Mouse (Mus musculus) liver, postnatal 0 days (tissue): ENCODE measurements around the gene Bicc1.

ENCODE experiments used
- CTCF ChIP-seq: sonication (generic); IDR thresholded peaks from 2 replicates; pipeline ENCODE4 v1.5.1; 2016; ENCODE audit warnings: antibody characterized with exemption, low read depth
- EP300 ChIP-seq: IDR thresholded peaks from 2 replicates; pipeline ENCODE4 v1.6.1; 2016; ENCODE audit warnings: antibody characterized with exemption, low read depth, mild to moderate bottlenecking

DNA sequence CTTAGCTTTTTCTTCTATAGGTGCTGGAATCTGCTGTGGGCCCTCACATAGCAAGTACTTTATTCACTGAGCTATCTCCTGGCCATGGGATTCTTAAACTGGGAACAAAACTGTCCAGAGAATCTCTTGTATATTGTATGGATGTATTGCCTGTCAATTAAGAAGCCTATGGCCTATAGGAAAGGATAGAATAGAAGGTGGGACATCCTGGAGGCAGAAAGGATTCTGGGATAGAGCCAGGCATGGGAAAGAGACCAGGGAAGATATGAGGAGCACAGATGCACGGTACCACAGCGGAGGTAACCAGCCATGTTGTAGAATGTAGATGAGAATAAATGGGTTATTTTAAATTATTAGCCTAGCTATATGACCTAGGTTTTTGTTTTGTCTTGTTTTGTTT lies 42.0 kb upstream of the Bicc1 start:
- TF ChIP-seq CTCF (no peak), EP300 (no peak)
